Mouse (Mus musculus): ENCODE measurements around the gene Wdr93. TPM values are rescaled to one million over a fixed set of nuclear protein-coding genes. Genes with fewer than 3 reads are reported as not detected.
A peak's percentile ranks its signal among the peaks of the same experiment; 100 is the strongest.

Wdr93 gene
- polyA plus RNA-seq, 1 experiment, result 0.06 TPM

- H3K27me3 ChIP-seq (ENCODE audit: control insufficient read depth, insufficient read depth, low read length), result no peaks in the 10 kb centered on the region
- H3K36me3 ChIP-seq (ENCODE audit: control insufficient read depth, insufficient read depth, low read length), result peaks cover 13% of the 10 kb centered on the region
- H3K4me3 ChIP-seq (ENCODE audit: low read depth, low read length), result no peak within 1 kb of the TSS
- peaks cover 16% of the 10 kb centered on the region for H3K4me1 ChIP-seq (ENCODE audit: control insufficient read depth, insufficient read depth, insufficient read length, low read length)
- 80% methylated on average over 4 of the region's 4 CpGs for WGBS
- H3K27ac ChIP-seq (ENCODE audit: insufficient read depth, low read depth, low read length), result peak within 1 kb of the TSS; percentile 74
- TF ChIP-seq CTCF (IDR thresholded peaks at IDR 0.05; ENCODE audit: extremely low read depth, insufficient read length, insufficient replicate concordance, low read depth, low read length), result no peak
- TF ChIP-seq POLR2A (IDR thresholded peaks at IDR 0.05; ENCODE audit: low read depth, low read length), result no peak
Observed at GRCm38 (mm10) chr7:79732622-79733021, 10.3 kb upstream of the Wdr93 start, which contains the start of gene Plin1. Gene Plin1 (minus strand): TSS chr7:79732903.

GRCm38 (mm10) chr7:79734563-79734962, 8.4 kb upstream of the Wdr93 start:
- Histone ChIP-seq H3K4me3 (ENCODE audit: low read depth, low read length) (no peak overlapping the region), H3K4me1 (ENCODE audit: control insufficient read depth, insufficient read depth, insufficient read length, low read length) (peaks cover 16% of the 10 kb centered on the region), H3K36me3 (ENCODE audit: control insufficient read depth, insufficient read depth, low read length) (peaks cover 18% of the 10 kb centered on the region), H3K27ac (ENCODE audit: insufficient read depth, low read depth, low read length) (peak overlapping the region; percentile 86), H3K27me3 (ENCODE audit: control insufficient read depth, insufficient read depth, low read length) (no peaks in the 10 kb centered on the region)
- TF ChIP-seq CTCF (IDR thresholded peaks at IDR 0.05; ENCODE audit: extremely low read depth, insufficient read length, insufficient replicate concordance, low read depth, low read length), result no peak
- TF ChIP-seq POLR2A (IDR thresholded peaks at IDR 0.05; ENCODE audit: low read depth, low read length), result no peak
- WGBS, result 28% methylated on average over 8 of the region's 8 CpGs

GRCm38 (mm10) chr7:79736511-79736910, 6.5 kb upstream of the Wdr93 start:
- Histone ChIP-seq H3K4me3 (ENCODE audit: low read depth, low read length) (no peak overlapping the region), H3K4me1 (ENCODE audit: control insufficient read depth, insufficient read depth, insufficient read length, low read length) (peaks cover 16% of the 10 kb centered on the region), H3K27me3 (ENCODE audit: control insufficient read depth, insufficient read depth, low read length) (no peaks in the 10 kb centered on the region), H3K36me3 (ENCODE audit: control insufficient read depth, insufficient read depth, low read length) (peaks cover 20% of the 10 kb centered on the region), H3K27ac (ENCODE audit: insufficient read depth, low read depth, low read length) (no peak overlapping the region)
- TF ChIP-seq CTCF (IDR thresholded peaks at IDR 0.05; ENCODE audit: extremely low read depth, insufficient read length, insufficient replicate concordance, low read depth, low read length) (no peak), POLR2A (IDR thresholded peaks at IDR 0.05; ENCODE audit: low read depth, low read length) (no peak)
- 90% methylated on average over 14 of the region's 14 CpGs for WGBS

- H3K27me3 ChIP-seq (ENCODE audit: control insufficient read depth, insufficient read depth, low read length), result no peaks in the 10 kb centered on the region
- peaks cover 15% of the 10 kb centered on the region for H3K4me1 ChIP-seq (ENCODE audit: control insufficient read depth, insufficient read depth, insufficient read length, low read length)
- H3K36me3 ChIP-seq (ENCODE audit: control insufficient read depth, insufficient read depth, low read length), result peaks cover 20% of the 10 kb centered on the region
- no peak overlapping the region for H3K4me3 ChIP-seq (ENCODE audit: low read depth, low read length)
- no peak for TF ChIP-seq POLR2A (IDR thresholded peaks at IDR 0.05; ENCODE audit: low read depth, low read length)
- TF ChIP-seq CTCF (IDR thresholded peaks at IDR 0.05; ENCODE audit: extremely low read depth, insufficient read length, insufficient replicate concordance, low read depth, low read length), result no peak
- WGBS, result 89% methylated on average over 2 of the region's 2 CpGs
- H3K27ac ChIP-seq (ENCODE audit: insufficient read depth, low read depth, low read length), result no peak overlapping the region
Observed at GRCm38 (mm10) chr7:79738913-79739312, 4.0 kb upstream of the Wdr93 start.

GRCm38 (mm10) chr7:79740279-79740678, 2.7 kb upstream of the Wdr93 start:
- peaks cover 20% of the 10 kb centered on the region for H3K36me3 ChIP-seq (ENCODE audit: control insufficient read depth, insufficient read depth, low read length)
- no peaks in the 10 kb centered on the region for H3K27me3 ChIP-seq (ENCODE audit: control insufficient read depth, insufficient read depth, low read length)
- no peak overlapping the region for H3K27ac ChIP-seq (ENCODE audit: insufficient read depth, low read depth, low read length)
- H3K4me1 ChIP-seq (ENCODE audit: control insufficient read depth, insufficient read depth, insufficient read length, low read length), result peaks cover 7% of the 10 kb centered on the region; the same call in 1 of the 2 replicates
- no peak for TF ChIP-seq POLR2A (IDR thresholded peaks at IDR 0.05; ENCODE audit: low read depth, low read length)
- TF ChIP-seq CTCF (IDR thresholded peaks at IDR 0.05; ENCODE audit: extremely low read depth, insufficient read length, insufficient replicate concordance, low read depth, low read length), result no peak
- H3K4me3 ChIP-seq (ENCODE audit: low read depth, low read length), result no peak overlapping the region
- WGBS, result 86% methylated on average over 4 of the region's 4 CpGs

- 0 out of 2 replicates have a peak, but pooled peaks cover 2% of the 10 kb centered on the region for H3K4me1 ChIP-seq (ENCODE audit: control insufficient read depth, insufficient read depth, insufficient read length, low read length)
- H3K27me3 ChIP-seq (ENCODE audit: control insufficient read depth, insufficient read depth, low read length), result no peaks in the 10 kb centered on the region
- peaks cover 11% of the 10 kb centered on the region for H3K36me3 ChIP-seq (ENCODE audit: control insufficient read depth, insufficient read depth, low read length)
- peak overlapping the region; percentile 19; the same call in 1 of the 2 replicates for H3K27ac ChIP-seq (ENCODE audit: insufficient read depth, low read depth, low read length)
- TF ChIP-seq CTCF (IDR thresholded peaks at IDR 0.05; ENCODE audit: extremely low read depth, insufficient read length, insufficient replicate concordance, low read depth, low read length) (no peak), POLR2A (IDR thresholded peaks at IDR 0.05; ENCODE audit: low read depth, low read length) (no peak)
- 4% methylated on average over 11 of the region's 11 CpGs for WGBS
- H3K4me3 ChIP-seq (ENCODE audit: low read depth, low read length), result peak overlapping the region; percentile 95
Observed at GRCm38 (mm10) chr7:79742277-79742658, 695 bp upstream of the Wdr93 start.

GRCm38 (mm10) chr7:79744051-79744450, 1.1 kb downstream of the Wdr93 start:
- 90% methylated on average over 9 of the region's 9 CpGs for WGBS

More at GRCm38 (mm10) chr7:79744051-79744450, 1.1 kb downstream of the Wdr93 start:
- TF ChIP-seq POLR2A (IDR thresholded peaks at IDR 0.05; ENCODE audit: low read depth, low read length) (no peak), CTCF (IDR thresholded peaks at IDR 0.05; ENCODE audit: extremely low read depth, insufficient read length, insufficient replicate concordance, low read depth, low read length) (no peak)
- Histone ChIP-seq H3K36me3 (ENCODE audit: control insufficient read depth, insufficient read depth, low read length) (peaks cover 4% of the 10 kb centered on the region; the same call in 1 of the 2 replicates), H3K4me1 (ENCODE audit: control insufficient read depth, insufficient read depth, insufficient read length, low read length) (0 out of 2 replicates have a peak, but pooled peaks cover 2% of the 10 kb centered on the region), H3K27ac (ENCODE audit: insufficient read depth, low read depth, low read length) (no peak overlapping the region), H3K4me3 (ENCODE audit: low read depth, low read length) (no peak overlapping the region), H3K27me3 (ENCODE audit: control insufficient read depth, insufficient read depth, low read length) (no peaks in the 10 kb centered on the region)
